Mouse (Mus musculus) MEL-GATA-1-ER (cell line): ENCODE results near the gene Klf7.
"Not testable (repeated sequence)": the region's sequence is repeated elsewhere in the genome, so short reads cannot be mapped to it uniquely, and the experiment has no call there.

Experiments
- DNase-seq: peaks from one replicate; pipeline ENCODE4 v3.0.0-alpha.2; 2012; ENCODE audit warnings: low read depth; ENCODE audit errors: extremely low read depth

Gene Klf7

DNA sequence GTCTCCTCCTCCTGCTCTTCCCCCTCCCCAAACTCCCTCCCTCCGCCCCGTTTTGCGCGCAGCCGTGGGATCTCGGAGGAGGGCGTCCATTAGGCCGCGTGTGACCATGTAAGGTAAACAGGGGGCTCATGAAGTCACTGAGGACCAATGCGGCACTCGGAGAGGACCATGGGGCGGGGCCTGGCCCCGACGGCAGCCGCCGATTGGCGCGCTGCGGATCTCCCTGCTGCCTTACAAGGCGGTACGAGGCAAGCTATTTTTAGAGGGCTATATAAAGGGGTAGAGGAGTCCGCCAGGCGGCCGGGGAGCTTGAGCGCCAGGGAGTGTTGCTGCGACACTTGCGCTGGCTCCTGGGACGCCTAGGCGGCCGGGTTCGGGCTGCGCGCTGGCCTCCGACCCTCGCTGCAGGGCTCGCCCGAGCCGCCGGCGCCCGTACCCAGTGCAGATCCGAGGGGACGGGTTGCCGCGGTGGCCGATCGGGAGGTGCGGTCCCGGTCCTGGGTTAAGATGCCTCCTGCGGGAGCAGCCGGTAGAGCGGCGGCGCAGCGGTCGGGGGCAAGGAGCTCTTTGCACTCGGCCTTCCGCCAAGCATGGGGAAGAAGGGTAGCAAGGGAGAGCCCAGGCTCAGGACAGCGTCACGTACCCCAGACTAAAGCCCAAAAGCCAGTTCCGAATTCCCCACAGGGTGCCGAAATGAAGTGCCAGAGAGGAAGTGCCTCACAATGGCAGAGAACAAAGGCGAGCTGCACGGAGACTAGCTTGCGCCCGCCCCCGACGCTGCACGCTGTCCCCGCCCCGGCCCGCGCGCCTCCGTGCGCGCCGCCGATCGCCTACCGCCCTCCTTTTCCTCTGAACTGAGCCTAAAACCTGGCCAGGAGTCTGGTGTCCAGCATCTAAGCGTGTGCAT lies at the start of gene Klf7:
Klf7 (minus strand) TSS at position 724 of the 907 bp plus-strand sequence.
- peak; percentile 96 for DNase-seq

DNA sequence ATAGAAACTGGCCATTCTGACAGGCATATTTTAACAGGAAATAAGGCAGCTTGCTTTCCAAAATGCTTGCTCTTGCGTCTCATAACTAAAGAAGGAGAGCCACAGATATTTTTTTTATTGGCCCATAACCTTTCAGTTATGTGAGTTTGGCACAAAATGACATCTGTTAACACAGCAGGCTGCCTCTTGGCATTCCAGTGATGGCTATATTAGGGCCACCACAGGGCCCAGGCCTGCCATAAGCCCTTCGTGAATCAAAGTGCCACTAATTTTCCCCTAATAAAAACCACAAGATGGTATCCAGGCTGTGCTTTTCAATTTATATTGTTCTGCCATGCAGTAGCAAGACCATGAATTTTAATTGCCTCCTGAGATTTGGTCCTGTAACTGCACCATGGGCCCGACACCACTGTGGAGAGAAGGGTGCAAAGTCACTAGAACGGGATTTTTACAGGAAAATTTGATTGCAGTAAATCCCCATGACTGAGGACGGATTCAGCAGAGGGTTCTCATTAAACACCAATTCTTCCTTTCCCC lies 42.5 kb upstream of the Klf7 start:
- DNase-seq: no peak

DNA sequence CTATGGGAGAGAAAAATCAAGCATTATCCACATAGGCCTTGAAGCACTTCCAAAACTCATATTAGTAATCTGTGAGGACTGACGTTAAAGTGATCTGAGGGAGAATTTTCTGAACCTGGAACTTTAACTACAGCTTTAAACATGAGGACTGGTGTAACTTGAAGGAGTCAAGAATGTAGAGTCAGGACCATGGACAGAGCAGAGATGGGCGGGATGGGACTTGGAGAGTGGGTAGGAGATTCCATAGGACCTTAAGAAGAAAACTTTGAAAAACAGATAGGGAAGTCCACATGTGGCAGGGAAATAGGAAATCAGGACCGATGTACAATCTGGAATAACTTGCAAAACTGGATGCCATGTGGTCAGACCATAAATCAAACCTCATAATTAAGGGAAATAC lies 36.7 kb upstream of the Klf7 start:
- no peak for DNase-seq

DNA sequence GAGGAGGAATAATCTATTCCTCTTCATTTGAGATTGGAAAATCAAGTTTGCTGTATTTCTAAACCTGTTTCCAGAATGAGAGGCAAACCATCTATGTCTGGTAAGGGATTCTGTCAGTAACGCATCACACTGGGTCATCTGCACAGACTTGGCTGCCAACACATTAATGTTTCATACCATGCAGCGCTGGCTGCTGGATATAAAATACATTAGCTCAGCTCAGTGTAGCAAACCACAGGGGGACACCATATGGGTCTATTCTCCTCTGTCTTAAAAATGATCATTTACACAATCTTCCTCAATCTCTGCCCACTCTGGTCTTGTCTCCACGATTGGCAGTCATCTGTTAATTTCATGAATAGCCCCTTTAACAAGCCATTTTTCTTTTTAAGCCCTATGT lies 27.1 kb upstream of the Klf7 start:
- DNase-seq: no peak

DNA sequence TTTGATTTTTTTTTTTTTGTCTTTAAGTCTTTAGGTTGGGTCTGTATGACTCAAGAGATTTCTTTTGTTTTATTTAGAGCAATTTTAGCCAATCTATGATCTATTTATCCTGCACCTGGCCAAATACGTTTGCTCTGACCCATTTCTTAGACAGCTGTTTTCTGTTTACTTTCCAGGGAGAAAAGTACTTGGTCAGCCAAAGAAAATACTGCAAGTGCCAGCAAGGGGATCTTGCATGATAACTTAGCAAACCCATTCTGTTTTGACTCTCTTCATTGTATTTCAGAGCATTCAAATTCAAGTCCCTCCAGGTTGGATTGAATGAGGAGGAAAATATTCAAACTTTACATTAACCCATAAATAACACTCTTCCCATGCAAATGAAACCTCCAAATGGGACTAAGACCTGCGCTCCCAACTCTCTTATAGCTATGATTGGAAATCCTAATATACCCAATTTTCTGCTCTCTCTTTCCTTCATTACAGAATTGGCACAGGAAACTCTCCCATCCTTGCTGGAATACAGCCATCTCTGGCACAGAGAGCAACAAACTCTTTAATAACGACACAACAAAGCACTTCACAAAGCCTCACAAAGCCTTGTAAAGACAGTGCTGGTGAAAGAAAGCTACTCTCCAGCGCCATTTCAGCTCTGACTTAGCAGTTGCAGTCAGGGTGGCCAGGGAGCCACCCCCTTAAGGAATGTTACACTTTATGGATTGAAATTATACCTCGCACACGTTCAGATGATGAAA lies 20.8 kb upstream of the Klf7 start:
- no peak for DNase-seq

DNA sequence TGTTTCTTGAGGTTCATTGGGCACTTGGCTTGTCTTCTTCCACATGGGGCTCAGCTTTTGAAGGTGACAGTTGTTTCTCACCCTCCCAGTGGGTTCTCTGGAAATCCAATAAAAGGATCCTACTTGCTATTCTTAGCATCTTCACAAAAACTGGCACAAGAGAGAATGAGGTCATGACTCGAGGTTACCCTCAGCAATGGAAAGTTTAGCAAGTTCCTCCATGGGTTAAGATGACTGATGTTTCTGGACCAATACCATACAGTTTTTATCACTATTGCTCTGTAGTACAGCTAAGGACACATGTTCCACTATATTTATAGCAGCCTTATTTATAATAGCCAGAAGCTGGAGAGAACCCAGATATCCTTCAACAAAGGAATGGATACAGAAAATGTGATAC lies 12.4 kb upstream of the Klf7 start:
- DNase-seq: no peak

DNA sequence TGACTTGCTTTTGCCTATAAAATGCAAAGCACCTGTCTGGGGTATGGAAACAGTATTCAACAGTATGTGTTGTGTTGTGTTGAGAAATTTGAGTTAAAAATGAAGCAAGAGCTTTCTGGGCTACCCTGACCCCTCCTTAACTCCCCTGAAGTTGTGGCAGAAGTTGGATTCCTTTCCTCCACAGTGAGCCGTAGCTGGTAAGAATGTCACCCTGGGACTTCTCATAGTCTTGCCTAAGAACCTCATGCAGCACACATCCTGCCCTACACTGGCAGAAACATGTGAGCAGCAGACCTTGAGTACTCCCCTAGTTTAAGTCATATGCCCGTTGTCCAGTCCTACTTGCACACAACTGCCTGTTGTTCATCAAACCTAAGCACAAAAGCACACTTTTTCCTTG lies 4.7 kb upstream of the Klf7 start:
- DNase-seq: no peak

DNA sequence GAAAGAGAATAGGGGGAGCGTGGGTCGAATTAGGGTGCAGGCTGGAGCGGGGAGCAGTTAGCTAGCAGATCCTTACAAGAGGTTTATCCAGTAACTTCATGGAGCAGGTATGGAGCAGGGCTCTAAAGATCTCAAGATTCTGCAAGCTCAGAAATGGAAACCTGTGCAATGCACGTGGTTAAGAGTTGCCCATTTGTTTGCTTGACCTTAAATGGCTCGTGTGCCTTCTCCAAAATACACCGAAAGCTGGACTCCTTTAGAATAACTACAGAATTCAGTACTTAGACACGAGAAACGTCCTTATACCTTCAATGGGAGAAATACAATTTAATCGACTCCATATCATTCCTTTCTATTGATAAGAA lies 366 bp upstream of the Klf7 start:
- DNase-seq: no peak

DNA sequence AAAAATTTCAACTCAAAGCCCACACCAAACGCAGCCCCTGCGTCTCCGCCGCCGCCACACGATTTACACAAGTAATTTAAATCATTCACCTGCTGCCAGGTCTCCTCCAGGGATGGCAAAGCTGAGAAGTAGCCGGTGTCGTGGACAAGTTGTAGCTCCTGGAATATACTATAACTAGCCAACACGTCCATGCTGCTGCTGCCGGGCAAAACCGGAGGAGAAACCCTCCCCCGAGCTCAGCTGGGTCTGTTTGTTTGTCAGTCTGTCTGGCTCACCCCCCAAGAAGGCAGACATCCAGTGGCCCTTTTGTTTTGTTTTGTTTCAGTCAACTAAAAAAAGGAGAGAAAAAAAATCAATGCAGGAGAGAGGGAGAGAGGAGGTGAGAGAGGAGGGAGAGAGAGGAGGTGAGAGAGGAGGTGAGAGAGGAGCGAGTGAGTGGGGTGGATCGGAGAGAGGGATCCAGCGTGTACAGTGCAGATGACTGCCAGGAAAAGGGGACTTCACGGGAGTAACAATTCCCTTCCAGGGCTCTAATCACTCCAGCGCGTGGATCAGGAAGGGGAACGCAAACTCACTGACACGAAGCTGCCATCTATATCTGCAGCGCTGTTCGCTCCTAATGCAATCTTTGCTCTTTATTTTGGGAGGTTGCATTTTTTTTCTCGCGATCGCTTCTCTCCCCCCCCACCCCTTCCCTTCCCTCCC lies 1.1 kb downstream of the Klf7 start:
- DNase-seq: no peak

DNA sequence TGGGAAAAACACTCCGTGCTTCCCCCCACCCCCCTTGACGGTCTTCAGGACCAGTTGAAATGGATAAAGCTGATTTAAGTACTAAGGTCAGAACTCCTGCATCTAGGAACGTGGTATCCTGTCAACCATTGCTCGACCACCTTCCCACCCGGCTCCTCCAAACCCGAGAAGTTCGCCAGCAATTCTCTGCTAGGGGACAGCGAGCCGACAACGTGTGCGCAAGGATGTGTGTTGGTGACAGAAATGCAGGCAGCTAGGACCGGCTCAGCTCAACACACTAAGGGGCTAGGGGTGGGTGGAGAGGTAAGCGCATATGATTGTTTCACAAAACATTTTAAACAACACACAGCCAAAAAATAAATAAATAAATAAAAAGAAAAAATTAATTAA lies 1.7 kb downstream of the Klf7 start:
- DNase-seq: no peak

DNA sequence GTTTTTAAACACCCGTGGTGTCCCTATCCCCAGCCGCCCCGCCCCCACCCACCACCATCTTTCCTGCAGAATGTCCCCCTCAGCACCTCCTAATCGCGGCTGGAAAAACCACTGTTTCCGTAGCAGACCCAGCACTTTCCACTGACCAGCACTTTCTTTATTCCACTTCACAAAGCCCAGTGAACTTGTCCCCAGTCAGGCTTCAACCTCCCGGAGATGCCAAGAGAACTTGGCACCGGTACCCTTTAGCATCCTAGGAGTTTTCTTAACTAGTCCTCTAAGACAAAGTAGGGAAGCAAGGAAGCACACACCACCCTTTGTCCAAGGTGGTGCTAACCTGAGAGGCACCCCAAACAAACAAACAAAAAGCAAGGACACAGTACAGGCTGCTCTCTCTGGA lies 2.2 kb downstream of the Klf7 start:
- no peak for DNase-seq

DNA sequence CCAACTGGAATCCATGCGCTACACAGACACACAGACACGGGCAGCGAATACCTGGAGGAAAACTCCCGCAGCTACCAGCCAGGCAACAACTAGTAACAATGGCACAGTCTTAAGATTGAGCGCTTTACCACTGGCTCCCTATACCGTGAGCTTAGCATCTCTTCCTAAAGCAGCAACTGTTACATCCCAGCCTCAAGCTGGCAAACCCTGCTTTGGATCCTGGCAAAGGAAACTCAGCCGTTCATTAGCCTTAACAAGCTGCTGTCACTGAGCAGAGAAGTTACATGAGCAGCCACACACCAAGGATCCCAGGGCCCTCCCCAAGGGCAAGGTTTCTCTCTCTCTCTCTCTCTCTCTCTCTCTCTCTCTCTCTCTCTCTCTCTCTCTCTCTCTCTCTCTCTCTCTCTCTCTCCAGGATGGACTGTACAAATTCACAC lies 2.7 kb downstream of the Klf7 start:
- no peak for DNase-seq

DNA sequence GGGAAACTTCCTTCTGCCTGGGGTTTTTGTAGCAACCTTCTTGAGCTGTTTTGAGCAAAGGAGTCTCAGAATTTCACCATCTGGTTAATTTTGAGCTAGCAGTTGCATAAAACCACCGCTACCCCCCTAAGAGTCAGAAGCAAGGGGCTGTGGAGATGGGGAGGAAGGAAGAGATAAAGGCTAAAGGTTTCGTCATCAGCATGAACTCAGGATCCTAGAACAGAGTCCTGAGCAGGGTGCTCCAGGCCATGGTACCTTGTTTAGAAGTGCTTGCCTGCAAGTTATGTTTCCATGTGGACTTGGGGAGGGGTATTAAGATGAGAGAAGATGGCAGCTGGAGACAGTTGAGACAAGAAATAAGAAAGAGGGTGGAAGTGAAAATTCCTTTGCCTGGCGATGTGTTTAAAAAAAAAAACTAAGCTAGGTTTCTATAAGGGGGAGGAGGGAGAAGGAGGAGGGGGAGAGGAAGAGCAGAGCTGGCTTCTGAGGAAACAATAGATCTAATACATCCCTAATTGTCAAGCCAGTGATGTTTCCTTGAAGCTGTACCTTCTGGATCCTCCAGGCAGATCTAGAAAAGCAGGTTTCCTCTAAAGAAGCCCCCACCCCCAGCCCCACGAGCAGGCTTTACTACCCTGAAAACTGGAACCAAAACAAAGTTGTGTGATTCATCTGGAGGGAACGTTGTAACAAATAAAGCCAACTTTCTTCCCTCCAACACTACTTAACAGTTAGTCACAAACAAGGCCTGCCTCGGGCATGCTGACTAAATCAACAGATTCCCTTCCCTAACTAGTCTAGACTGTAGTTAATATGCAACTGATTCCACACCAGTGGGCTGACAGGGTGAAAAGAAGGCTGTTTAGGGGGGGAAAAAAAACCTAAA lies 3.6 kb downstream of the Klf7 start:
- DNase-seq: no peak

DNA sequence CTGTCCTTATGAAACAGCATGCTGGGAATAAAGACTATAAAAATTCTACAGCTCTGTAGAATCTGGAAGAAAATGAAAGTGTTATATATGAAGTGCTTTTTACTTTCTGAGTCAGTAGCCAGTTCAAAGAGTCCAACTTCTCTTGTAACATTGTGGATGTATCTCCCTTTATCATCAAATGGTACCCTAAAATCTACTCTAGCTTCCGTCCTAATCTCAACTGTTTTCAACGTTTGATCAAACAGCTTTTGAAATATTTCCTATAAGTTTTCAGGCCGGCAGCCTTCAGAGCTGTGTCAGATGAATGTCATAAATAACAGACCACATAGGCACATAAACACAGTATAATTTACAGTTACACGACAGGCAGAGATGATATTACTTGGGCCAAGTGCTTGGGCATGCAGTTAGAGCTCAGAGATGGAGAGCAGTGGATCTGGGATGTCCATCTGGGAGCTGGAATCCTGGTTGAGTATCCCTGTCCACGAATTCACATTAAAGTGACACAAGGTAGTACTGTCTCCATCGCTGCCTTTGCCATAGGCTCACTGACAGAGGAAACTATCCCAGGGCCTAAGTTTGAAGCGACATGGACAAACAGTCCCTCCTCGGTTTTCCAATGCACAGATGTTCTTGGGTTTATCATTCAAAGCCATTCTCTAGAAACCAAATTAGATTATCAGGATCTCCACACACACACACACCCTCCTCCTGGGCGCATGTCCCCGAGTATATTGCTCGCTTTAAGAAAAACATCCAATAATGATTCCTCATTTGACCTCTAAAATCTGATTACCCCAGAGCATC lies 4.4 kb downstream of the Klf7 start:
- DNase-seq: peak; percentile 44

DNA sequence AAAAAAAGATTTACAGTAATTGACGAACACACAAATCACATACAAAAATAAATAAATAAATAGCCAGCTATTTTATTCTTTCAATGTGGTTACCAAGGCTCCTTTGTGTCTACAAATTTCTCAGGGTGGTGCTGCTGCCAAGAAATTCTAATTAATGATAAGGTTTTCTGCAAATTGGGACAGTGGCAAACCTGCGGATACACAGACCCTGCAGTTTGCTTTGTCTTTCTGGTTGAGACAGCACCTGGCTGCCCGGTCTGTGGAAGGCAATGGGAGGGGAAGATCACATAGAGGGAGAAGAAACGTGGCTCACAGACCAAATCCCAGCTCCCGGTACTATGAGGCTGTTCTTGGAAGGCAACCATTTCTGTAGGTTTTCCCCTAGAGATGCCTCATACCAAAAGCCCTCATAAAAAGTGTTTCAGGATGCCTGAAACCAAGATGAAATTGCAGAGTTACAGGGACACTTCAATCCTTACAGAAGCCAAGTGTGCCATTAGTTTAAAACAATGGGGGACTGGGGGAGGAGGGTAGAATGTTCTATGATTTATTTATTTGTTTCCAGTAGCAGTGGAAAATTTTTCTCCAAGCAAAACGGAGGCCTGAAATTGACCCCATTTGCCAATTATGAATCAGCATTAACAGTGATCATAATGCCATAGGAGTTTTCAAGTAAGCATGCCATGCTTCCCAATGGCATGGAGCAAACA lies 5.2 kb downstream of the Klf7 start:
- no peak for DNase-seq

DNA sequence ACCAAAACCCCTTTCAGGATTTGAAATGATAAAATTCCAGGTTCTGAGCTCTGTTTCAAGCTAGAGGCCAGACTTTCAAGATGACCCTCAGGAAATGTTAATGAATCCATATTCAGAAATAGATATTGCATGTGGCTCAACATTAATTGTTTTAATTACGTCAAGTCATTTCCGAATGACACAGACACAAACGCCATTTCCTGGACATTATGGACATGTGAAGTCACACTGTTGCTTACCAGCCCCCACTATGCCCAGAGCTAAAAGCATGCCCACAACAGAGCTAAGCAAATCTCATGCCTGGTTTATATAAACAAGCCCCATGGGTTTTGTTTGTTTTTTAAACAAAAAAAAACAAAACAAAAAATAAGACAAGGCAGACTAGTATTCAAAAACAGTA lies 7.5 kb downstream of the Klf7 start:
- no peak for DNase-seq

DNA sequence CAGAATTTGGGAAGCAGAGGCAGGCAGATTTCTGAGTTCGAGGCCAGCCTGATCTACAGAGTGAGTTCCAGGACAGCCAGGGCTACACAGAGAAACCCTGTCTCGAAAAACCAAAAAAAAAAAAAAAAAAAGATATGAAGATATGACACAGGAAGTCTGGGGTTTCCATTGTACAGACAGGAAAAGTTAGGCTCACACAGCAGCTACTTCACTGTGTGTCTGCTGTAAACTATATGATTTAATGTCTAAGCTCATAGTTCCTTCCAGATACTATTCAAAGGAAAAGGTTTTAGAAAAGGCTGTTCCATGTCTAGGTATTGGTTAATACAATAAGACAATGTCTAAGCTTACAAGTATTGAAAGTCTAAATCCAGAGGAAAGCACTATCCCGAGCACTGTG lies 13.4 kb downstream of the Klf7 start:
- DNase-seq: not testable (repeated sequence)

DNA sequence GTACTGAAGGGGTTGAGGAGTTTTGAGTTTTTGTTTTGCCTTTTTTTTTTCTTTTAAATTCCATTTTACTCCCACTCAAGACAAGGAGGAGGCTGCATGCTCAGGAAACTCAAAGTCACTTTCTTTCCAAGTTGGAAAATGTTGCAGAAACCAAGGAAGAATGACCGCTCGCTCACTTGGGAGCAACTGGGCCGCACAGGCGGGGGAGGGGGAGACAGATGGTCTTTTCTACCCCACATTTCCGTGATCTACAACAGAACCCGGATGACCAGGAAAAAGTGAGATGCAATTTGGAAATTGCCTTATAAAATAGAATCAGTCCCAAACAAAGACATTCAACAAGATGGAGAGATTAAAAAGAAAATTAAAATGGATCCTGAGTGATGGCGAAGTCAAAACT lies 14.6 kb downstream of the Klf7 start:
- DNase-seq: no peak

DNA sequence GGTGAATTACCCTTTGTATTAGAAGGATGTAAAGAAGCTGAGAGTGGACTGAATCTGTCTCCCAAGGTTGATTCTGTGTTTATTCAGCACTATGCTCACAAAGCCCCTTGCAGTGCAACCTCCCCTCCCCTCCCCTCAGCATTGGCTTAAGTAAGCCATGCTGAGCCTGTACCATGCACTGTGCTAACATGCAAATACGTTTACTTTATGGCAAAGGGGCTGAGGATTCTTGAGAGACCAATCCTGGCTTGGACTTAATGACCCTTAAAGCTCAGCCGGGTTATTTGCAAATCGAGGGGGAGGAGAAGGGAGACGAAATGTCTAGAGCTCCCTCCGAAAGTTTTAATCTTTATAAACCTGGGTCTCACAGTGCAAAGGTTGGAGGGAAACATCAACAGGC lies 16.0 kb downstream of the Klf7 start:
- no peak for DNase-seq
